Mouse (Mus musculus) embryonic fibroblast, embryonic 13.5 days (primary cell): ENCODE data around the gene Synj2.

Experiments used
- CTCF ChIP-seq: IDR thresholded peaks from 2 replicates; pipeline ENCODE4 v1.5.1; 2011; ENCODE audit warnings: mild to moderate bottlenecking, control low read depth, low read length, moderate library complexity, borderline replicate concordance; ENCODE audit not compliant: insufficient read depth
- POLR2A ChIP-seq: IDR thresholded peaks from 2 replicates; pipeline ENCODE4 v1.6.1; 2011; ENCODE audit warnings: low read depth, mild to moderate bottlenecking, control low read depth, low read length, moderate library complexity

DNA sequence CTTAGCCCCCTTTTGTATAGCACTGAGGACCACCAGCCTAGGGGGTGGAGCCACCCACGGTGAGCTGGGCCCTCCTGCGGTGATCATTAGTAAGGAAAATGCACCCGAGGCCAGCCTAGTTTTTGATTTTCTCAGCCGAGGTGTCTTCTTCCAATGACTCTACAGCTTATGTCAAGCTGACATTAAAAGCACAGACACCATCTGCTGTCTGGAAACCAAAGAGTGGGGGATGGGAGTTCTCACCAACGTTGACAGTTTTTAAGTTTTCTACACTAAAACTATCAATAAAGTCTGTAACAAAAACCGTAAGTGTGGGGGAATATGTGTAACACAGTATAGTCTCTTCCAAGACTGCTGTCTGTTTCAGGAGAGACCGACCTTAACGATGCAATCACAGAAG is 16.8 kb upstream of the Synj2 start:
- TF ChIP-seq CTCF = no peak
- TF ChIP-seq POLR2A = no peak
